Mouse (Mus musculus): ENCODE measurements at regions not wholly inside any gene's neighbourhood (a gene's known extent, or its start where the extent isn't known, plus 50 kb on each side); places are given as distances from the start of the nearest gene placed in this dataset.
"Not testable (repeated sequence)": the region's sequence is repeated elsewhere in the genome, so short reads cannot be mapped to it uniquely, and the experiment has no call there.

GRCm38 (mm10) chr3:56980593-56981304 lies 321.0 kb downstream of the Tm4sf1 start:
- no peak for DNase-seq

DNA sequence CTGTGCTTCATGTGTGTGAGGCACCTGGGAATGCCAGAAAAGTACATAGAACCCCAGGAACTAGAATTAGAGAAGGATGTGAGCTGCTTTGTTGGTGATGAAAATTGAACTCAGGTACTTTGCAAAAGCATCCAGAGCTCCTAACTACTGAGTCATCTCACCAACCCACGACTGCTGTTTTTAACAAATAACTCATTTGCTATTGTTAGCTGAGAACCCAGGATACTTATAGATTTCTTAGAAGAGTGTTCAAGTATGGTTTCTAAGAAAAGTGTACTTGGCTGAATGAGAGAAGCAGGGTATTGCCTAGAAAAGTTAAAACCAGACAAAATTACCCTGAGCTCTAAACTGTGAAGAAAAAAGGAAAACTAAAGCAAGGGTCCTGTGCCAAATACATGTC lies 335.8 kb downstream of the Tm4sf1 start:
- no peak for DNase-seq

DNA sequence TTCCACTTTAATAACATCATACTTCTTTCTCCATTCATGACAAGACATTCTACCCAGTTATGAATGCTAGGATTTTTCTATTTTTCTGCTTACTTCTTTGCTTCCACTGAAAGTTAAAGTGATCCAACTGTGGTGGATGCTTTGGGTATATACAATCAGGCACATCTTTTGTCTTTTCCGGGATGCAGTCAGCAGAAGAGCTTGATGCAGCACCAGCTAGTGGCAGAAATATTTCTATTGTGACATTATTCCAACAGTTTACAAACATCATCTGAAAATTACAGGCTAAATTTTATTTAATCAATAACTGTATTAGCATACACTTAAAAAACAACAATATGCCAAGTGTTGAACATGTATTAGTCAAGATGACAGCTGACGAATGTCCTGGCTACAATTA lies 336.3 kb downstream of the Tm4sf1 start:
- no peak for DNase-seq

DNA sequence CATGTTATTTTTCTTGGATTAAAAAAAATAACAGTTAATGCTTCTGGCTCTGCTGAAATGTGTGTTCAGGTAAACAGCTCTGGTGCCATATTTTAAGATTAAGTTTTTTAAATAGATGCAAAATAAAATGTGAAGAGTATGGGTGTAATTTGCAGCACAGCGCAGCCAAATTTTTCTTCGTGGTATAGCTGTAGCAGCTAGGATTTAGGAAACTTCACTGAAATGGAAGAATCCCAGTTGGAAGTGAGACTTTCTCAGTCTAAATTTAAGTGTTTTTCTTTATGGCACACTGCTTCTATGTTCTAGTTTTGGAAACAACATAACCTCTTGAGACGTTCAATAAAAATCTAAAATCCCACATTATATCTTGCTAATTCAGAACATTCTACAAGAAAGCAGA lies 337.6 kb downstream of the Tm4sf1 start:
- DNase-seq: no peak

DNA sequence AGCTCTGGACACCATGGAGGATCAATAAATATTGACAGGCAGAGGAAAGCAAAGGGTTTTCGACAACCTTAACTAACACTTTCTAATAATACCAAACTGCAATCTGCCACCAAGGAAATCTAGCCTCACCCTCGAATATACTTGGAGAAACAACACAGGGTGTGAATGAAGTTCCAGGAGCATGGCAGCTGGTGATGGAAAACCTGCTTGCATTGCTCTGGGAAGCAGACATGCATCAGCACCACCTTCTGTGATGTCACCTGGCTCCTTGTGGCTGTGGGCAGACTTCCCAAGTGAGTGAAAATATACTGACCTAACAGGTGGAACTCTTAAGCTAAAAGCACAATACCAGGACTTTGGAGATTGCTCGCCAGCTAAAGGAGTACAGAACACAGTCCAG lies 338.5 kb downstream of the Tm4sf1 start:
- no peak for DNase-seq

- DNase-seq: no peak
Observed at GRCm38 (mm10) chr3:56962248-56963013, 339.4 kb downstream of the Tm4sf1 start.

DNA sequence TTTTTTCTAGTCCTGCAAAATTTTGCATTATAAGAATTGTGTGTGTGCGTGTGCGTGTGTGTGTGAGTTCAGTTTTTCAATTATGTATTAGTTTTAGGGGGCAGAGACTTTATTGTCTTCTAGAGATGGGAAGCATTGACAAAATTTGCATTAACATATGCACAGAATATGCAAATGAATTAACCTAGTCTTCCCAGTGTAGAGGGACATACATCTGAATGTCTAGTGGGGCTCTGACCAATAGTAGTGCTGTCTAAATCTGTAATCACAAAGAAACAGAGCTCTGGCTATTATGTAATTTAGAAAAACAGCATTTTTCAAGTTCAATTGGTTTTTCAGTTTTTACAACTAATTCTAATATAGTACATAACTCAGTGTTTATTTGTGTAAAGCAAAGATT lies 344.8 kb downstream of the Tm4sf1 start:
- no peak for DNase-seq

DNA sequence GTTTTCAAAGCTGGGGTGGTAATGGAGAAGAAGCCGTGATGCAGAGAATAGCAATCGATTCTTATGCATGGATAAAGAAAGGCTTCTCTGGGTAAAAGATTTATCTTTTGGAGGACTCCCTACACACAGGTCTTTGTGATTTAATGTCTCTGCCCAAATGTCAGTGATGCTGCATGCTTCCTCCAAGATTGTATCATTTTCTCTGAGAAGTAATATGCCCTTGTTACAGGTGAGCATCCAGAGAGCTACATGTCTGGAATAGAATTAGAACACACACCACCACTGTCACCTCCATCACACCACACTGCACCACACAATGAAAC lies 346.0 kb downstream of the Tm4sf1 start:
- DNase-seq: no peak

GRCm38 (mm10) chr3:56955098-56955798 lies 346.5 kb downstream of the Tm4sf1 start:
- no peak for DNase-seq

DNA sequence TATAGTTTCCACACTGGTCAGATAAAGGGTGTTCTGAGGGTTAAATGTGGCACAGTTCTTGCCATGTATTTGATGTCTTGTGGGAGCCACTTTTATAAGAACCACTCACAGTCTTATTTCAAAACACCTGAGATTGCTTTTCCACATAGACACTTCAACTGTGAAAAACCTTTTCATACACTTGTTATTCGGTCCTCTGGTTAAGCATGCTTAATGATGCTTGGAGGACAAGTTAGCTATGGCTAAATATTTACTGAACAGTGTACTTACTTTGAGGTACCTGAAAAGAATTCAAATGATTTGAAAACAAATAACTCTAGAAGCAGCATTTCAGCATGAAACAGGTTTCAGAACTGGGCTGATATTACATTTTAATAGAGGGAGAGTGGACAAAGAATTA lies 359.2 kb downstream of the Tm4sf1 start:
- not testable (repeated sequence) for DNase-seq

- not testable (repeated sequence) for DNase-seq
Observed at GRCm38 (mm10) chr3:56928940-56929339, 372.8 kb downstream of the Tm4sf1 start.

DNA sequence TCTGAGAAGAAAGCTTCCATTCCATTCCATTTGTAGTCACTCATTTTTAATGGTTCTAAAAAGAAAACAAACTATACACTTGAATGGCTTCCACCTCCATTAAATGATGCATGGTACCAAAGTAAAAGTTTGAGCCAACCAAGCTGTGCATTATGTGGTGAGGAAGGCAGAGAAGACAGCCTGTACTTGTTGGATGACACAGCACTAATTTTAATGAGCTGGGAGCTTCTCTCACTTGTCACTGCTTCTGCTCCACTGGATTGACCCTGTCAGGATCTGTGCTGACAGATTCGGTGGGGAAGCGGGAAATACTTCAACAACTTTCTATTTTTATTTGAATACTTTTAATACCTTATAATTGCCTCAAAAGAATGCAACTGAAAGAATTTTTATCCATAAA lies 403.3 kb downstream of the Tm4sf1 start:
- no peak for DNase-seq

- no peak for DNase-seq
Observed at GRCm38 (mm10) chr3:56877062-56877461, 424.7 kb downstream of the Tm4sf1 start.

DNA sequence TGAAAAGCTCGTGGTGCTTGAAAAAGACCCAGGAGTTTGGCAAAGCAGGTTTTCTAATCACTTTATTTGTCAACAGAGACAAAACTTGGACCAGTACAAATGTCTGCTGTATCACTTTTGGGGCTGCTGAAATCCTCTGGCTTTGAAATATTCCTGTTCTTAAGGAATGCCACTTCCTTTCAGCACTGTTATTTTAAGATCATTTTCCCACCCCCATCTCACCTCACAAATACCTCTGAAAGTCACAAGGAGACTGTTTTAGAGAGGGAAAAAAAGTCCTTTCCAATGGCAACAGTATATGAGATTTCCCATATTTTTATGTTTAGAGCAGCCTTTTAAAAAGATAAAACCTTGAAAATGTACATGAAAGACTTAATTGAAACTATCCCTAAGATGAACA lies 438.2 kb downstream of the Tm4sf1 start:
- DNase-seq: no peak

GRCm38 (mm10) chr3:56859841-56860240 lies 441.9 kb downstream of the Tm4sf1 start:
- no peak for DNase-seq

DNA sequence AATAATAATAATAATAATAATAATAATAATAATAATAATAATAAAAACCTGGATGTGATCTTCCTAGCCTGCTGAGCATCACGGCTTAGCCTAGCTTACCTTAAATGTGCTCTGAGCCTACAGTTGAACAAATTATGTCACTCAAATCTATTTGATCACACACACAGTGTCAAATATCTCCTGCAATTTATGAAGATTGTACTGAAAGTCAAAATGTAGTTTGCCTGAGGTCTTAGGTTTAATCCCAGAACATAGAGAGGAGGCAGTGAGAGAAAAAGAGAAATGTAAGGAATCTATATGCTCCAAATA lies 456.4 kb downstream of the Tm4sf1 start:
- DNase-seq: no peak

DNA sequence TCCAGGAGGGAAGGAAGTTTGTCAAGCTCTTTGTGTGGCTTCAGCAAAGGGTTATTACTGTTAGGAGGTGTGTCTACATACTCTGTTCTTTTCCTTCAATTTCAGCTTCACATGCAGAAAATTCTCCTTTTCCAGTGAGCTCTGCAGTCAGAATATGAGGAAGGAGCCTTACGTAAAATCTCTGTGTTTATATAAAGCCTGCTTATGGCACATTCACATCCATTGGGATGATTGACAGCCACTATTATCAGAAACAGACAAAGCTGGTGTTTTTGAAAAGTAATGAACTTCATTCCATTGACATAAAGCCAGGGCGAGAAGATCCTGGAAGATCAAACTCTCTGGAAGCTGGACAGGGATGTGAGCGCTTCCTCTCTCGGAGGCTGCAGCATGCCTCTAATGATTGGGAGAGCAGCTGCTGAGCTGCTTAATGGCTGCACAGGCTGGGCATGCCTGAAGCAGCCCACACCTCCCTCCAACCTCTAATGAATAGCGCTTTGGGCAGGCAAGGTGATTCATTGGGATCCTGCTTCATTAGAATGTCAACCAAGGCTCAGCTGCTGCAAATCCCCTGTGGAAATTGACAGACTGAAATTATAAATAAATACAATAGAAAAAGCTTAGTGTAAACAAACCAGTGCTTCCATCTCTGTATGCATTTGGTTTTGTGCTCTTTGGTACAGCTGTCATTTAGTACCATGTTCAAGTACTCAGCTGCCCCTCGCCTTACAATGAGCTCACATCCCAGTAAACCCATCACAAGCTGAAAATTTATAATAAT lies 456.9 kb downstream of the Tm4sf1 start:
- DNase-seq: no peak

DNA sequence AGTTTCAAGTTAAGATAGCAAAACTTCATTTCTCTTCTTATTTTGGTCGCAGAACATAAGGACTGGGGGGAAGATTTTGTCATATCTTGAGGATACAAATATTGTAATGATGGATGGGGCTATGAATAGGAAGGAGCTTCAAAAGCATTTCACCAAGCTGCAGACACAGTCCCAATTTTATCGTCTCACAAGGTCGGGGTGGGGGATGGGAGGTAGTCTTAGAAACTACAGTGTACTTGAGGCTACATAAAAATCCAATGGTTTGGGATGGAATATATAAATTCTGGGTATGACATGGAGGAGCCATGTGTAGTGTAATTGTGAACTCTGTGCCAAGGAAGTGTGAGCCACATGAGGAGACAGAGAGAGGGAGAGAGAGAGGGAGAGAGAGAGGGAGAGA lies 464.6 kb downstream of the Tm4sf1 start:
- no peak for DNase-seq

DNA sequence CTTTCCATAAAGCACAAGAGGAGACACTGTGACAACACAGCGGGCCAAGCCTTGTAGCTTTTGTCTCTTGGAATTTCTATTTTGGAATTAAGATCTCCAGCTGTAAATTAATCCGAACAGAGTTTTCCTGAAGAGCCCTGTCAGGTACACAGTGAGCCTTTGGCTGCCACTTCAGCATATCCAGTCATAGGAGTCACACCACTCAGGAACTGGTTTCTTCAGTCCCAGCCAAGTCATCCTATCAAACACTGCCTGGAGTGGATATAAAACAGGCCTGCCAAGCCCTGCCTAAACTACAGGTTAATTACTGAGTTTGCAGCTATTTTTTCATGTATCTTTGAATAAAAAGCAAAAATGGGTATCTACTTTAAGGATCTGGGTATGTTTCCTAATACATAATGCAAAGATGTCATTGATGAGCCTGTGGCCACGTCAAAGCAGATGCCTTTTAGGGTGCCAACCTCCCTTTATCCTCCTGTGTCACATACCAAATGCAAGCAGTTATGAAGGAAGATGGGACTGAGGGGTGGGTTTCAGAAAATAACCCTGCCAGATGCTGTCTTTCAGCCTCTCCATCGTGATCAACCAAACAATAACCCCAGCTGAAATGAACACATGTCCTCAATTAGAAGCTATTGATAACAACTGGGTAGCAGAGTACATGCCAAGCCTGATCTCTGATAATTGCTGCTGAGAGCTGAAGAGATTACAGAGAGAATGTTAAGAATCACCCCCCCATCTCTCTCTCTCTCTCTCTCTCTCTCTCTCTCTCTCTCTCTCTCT lies 471.3 kb downstream of the Tm4sf1 start:
- no peak for DNase-seq

DNA sequence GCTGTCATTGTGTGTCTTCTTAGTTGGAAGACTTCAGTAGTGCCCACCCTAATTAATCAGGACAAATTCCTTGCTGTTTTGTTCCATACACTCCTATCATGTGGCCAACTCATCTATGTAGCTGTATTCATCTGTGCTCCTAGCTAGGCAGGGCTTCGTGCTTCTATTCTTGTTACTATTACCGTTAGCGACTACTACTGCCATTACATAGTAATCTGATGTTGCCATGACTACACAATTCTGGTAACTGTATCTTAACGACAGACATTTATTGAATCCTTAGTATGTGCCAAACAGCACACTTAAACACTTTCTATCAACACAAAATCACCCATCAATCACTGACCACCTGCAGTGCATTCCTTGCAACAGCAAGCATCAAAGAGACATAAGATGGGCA lies 477.6 kb downstream of the Tm4sf1 start:
- DNase-seq: no peak

- DNase-seq: no peak
Observed at GRCm38 (mm10) chr3:56810548-56811071, 491.2 kb downstream of the Tm4sf1 start.

- no peak for DNase-seq
Observed at GRCm38 (mm10) chr3:56793054-56793453, 508.7 kb downstream of the Tm4sf1 start.

All from thymus, postnatal 4 days (tissue).